Mouse (Mus musculus) neural tube, embryonic 10.5 days (tissue): ENCODE data around the gene Slc25a40.

ENCODE experiments used
- DNase-seq: peaks from one replicate; pipeline ENCODE4 v3.0.0-alpha.2; 2017; ENCODE audit warnings: low spot score; ENCODE audit errors: extremely low spot score

The Slc25a40 gene

DNA sequence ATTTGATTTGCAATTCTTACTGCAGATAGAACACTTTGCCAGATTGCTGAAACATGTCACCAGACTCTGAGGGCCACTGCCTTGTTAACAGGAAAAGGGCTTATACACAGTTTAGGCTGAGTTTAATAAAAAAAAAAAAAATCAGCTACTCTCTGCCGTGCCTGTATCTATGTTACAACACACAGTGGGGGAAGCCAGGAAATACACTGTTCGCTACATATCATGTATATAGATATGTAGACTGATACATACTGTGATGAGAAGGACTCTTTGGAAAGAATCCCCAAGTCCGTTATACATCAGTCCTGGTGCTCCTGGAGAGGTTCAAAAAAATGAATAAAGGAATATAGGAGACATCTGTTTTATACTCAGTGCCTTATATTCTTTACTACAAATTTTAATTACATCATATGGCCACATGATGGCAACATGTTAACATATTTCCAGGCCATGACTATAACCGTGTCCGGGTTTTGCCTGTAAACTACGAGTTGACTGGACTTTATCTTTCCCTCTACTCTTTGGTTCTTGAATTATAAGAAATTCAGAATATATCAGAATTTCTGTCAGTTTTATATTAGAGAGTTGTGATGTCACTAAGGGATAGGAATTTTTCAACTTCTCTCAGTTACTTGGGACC, 66.9 kb downstream of the Slc25a40 start:
- no peak for DNase-seq

- DNase-seq, result no peak
Measured at GRCm38 (mm10) chr5:8491778-8492177, 69.1 kb downstream of the Slc25a40 start.
